Comparison of ENCODE assay signal across 29 mouse cellular contexts in genomic region chr1:187205506-187205905, GRCm38 (mm10). TPM values are rescaled to one million over a fixed set of nuclear protein-coding genes. Genes with fewer than 3 reads are reported as not detected.
"Had no signal": no experiment of that assay in that cellular context is flagged by ENCODE, and none has a peak within 500 bp of the region (broad histone marks: within the 10 kb centered on the region; RNA-seq: fewer than 3 reads in every experiment).

No protein-coding gene starts in this region.

- H3K27ac ChIP-seq: embryonic facial prominence, embryonic 10.5 days; embryonic facial prominence, embryonic 12.5 days; embryonic facial prominence, embryonic 13.5 days; embryonic facial prominence, embryonic 15.5 days; forebrain, embryonic 10.5 days; forebrain, embryonic 12.5 days; forebrain, embryonic 13.5 days; forebrain, embryonic 15.5 days; gastrocnemius, adult 2 months; heart, adult 2 months had no signal

- H3K27me3 ChIP-seq: embryonic facial prominence, embryonic 12.5 days; embryonic facial prominence, embryonic 13.5 days; embryonic facial prominence, embryonic 15.5 days; forebrain, embryonic 12.5 days; forebrain, embryonic 13.5 days; forebrain, embryonic 15.5 days had no signal

- H3K9ac ChIP-seq: embryonic facial prominence, embryonic 12.5 days; embryonic facial prominence, embryonic 13.5 days; embryonic facial prominence, embryonic 15.5 days; forebrain, embryonic 12.5 days; forebrain, embryonic 13.5 days; forebrain, embryonic 15.5 days; forebrain, postnatal 0 days had no signal

- H3K36me3 ChIP-seq: embryonic facial prominence, embryonic 10.5 days; embryonic facial prominence, embryonic 12.5 days; embryonic facial prominence, embryonic 13.5 days; embryonic facial prominence, embryonic 15.5 days; forebrain, embryonic 10.5 days; forebrain, embryonic 12.5 days; forebrain, embryonic 15.5 days had no signal

- H3K4me2 ChIP-seq: embryonic facial prominence, embryonic 12.5 days; embryonic facial prominence, embryonic 13.5 days; embryonic facial prominence, embryonic 15.5 days; forebrain, embryonic 12.5 days; forebrain, embryonic 13.5 days; forebrain, embryonic 15.5 days had no signal

- DNase-seq: cerebellum, adult 2 months; cerebellum, adult 8-10 months; cerebellum, adult 9-10 months; cerebellum, adult 9-11 months; cerebellum, postnatal 10 days; cerebellum, postnatal 14 days; cerebellum, postnatal 25 days; cerebellum, postnatal 36 days; embryo, embryonic 11 days; forebrain, postnatal 0 days; gastrocnemius, adult 2 months; gastrocnemius, postnatal 10 days; gastrocnemius, postnatal 14 days; gastrocnemius, postnatal 25 days; gastrocnemius, postnatal 36 days; heart, adult 11 months; heart, adult 18-20 months; heart, adult 2 months had no signal

- H3K4me3 ChIP-seq: embryonic facial prominence, embryonic 10.5 days; embryonic facial prominence, embryonic 12.5 days; embryonic facial prominence, embryonic 13.5 days; embryonic facial prominence, embryonic 15.5 days; erythroblast, embryonic 14.5 days; forebrain, embryonic 10.5 days; forebrain, embryonic 12.5 days; forebrain, embryonic 13.5 days; forebrain, embryonic 15.5 days; gastrocnemius, adult 2 months; heart, adult 2 months had no signal

- H3K4me1 ChIP-seq: embryonic facial prominence, embryonic 10.5 days; embryonic facial prominence, embryonic 12.5 days; embryonic facial prominence, embryonic 13.5 days; embryonic facial prominence, embryonic 15.5 days; forebrain, embryonic 10.5 days; forebrain, embryonic 12.5 days; forebrain, embryonic 13.5 days; forebrain, embryonic 15.5 days had no signal

- H3K9me3 ChIP-seq: embryonic facial prominence, embryonic 10.5 days; embryonic facial prominence, embryonic 12.5 days; embryonic facial prominence, embryonic 13.5 days; embryonic facial prominence, embryonic 15.5 days; forebrain, embryonic 10.5 days; forebrain, embryonic 12.5 days; forebrain, embryonic 13.5 days; forebrain, embryonic 15.5 days had no signal

- ATAC-seq: forebrain, embryonic 13.5 days; forebrain, embryonic 14.5 days; forebrain, embryonic 15.5 days; forebrain, embryonic 16.5 days; forebrain, postnatal 0 days had no signal

RNA-seq across cellular contexts. Expression of gene Spata17, which starts 9.8 kb away (rescaled TPM):
- polyA plus RNA-seq: erythroblast, embryonic 14.5 days had no signal
